Mouse (Mus musculus) liver, embryonic 15.5 days (tissue): ENCODE data around the gene Zbed4. TPM values are rescaled to one million over a fixed set of nuclear protein-coding genes. Genes with fewer than 3 reads are reported as not detected.
"Not testable (repeated sequence)": the region's sequence is repeated elsewhere in the genome, so short reads cannot be mapped to it uniquely, and the experiment has no call there.

ENCODE experiments used
- ATAC-seq: fragments of 200-750 bp; cut with Nextera tagmentation; 2 replicates; pipeline ENCODE4 v1.8.0; 2017; ENCODE audit warnings: moderate number of reproducible peaks, mild to moderate bottlenecking, moderate library complexity; ENCODE audit not compliant: insufficient read depth
- H3K27ac ChIP-seq: fragments of 300-500 bp; sonication (generic); replicated peaks from 2 replicates; pipeline ENCODE4 v1.5.1; 2015; ENCODE audit warnings: mild to moderate bottlenecking, inconsistent platforms
- H3K27me3 ChIP-seq: fragments of 300-500 bp; sonication (generic); 2 replicates; pipeline ENCODE4 v1.6.1; 2015; ENCODE audit warnings: mild to moderate bottlenecking, inconsistent platforms
- H3K36me3 ChIP-seq: fragments of 300-500 bp; sonication (generic); replicated peaks from 2 replicates; pipeline ENCODE4 v1.6.1; 2015; ENCODE audit warnings: moderate library complexity, mild to moderate bottlenecking, inconsistent platforms
- H3K4me1 ChIP-seq: fragments of 300-500 bp; sonication (generic); replicated peaks from 2 replicates; pipeline ENCODE4 v1.6.1; 2015; ENCODE audit warnings: inconsistent platforms
- H3K4me2 ChIP-seq: fragments of 300-500 bp; sonication (generic); 2 replicates; pipeline ENCODE4 v1.6.1; 2015; ENCODE audit warnings: moderate library complexity, mild to moderate bottlenecking, inconsistent platforms
- H3K4me3 ChIP-seq: fragments of 300-500 bp; sonication (generic); replicated peaks from 2 replicates; pipeline ENCODE4 v1.5.1; 2015; ENCODE audit warnings: mild to moderate bottlenecking, inconsistent platforms
- H3K9ac ChIP-seq: fragments of 300-500 bp; sonication (generic); 2 replicates; pipeline ENCODE4 v1.6.1; 2015; ENCODE audit warnings: moderate library complexity, mild to moderate bottlenecking, inconsistent platforms
- H3K9me3 ChIP-seq: fragments of 300-500 bp; sonication (generic); replicated peaks from 2 replicates; pipeline ENCODE4 v1.6.1; 2016; ENCODE audit warnings: inconsistent platforms
- WGBS: fragments of 180-500 bp; shearing (Covaris S2); methylation state at CpG from one replicate; pipeline ENCODE4 v1.1.7; 2015; ENCODE audit warnings: mixed read lengths; ENCODE audit not compliant: insufficient replicate concordance; 5-methylcytosine and 5-hydroxymethylcytosine counted together
- polyA plus RNA-seq: library from polyadenylated mRNA; unstranded; fragments of >200 nt; fragmentation: Nextera tagmentation; extraction: Ambion mirVana; gene quantifications from 2 replicates; pipeline ENCODE4 v1.2.1, GENCODE M21; 2015

Gene Zbed4
- polyA plus RNA-seq, 1 experiment from 2014 or later, result 10.6 TPM

DNA sequence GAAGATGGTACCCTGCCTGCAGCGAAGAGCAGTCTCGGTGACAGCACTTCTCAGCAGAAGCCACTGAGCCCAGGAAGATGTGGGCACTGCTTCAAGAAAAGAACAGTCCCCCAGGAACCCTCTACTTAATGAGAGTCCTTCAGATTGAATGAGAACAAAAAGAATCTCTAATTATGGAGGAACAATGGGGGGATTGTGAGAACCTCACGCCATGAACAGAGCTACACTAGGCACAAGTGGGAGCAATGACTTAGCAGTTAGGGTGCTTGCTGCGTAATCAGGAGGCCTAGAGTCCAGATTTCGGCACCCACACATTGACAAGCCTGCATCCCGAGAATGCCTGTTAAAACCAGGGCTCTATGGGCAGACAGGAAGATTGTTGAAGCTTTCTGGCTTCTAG is 10.1 kb upstream of the Zbed4 start:
- no peaks in the 10 kb centered on the region for H3K9me3 ChIP-seq
- H3K9ac ChIP-seq, result no peak overlapping the region
- no peak overlapping the region for H3K4me3 ChIP-seq
- H3K27ac ChIP-seq, result no peak overlapping the region
- H3K4me1 ChIP-seq, result peaks cover 8% of the 10 kb centered on the region
- ATAC-seq, result no peak
- H3K4me2 ChIP-seq, result no peak overlapping the region
- 68% methylated on average over 6 of the region's 6 CpGs for WGBS
- H3K27me3 ChIP-seq, result 0 out of 2 replicates have a peak, but pooled peaks cover 3% of the 10 kb centered on the region
- H3K36me3 ChIP-seq, result no peaks in the 10 kb centered on the region

DNA sequence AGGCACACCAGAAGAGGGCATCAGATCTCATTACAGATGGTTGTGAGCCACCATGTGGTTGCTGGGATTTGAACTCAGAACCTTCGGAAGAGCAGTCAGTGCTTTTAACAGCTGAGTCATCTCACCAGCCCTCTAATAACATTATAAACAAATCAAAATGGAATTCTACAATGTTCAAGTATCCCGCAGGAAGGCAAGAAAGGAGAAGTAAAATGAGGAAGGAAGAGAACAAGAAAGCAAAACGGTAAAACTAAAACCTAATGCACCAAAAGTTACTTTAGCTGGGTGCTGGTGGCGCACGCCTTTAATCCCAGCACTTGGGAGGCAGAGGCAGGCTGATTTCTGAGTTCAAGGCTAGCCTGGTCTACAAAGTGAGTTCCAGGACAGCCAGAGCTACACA is 8.1 kb upstream of the Zbed4 start:
- H3K27me3 ChIP-seq, H3K9me3 ChIP-seq, H3K4me2 ChIP-seq, H3K4me1 ChIP-seq, H3K9ac ChIP-seq, H3K4me3 ChIP-seq, H3K27ac ChIP-seq, H3K36me3 ChIP-seq, ATAC-seq: not testable (repeated sequence)
- WGBS, result 38% methylated on average over 5 of the region's 5 CpGs

- no peak overlapping the region for H3K4me2 ChIP-seq
- ATAC-seq, result no peak
- 53% methylated on average over 3 of the region's 3 CpGs for WGBS
- 0 out of 2 replicates have a peak, but pooled peaks cover 3% of the 10 kb centered on the region for H3K27me3 ChIP-seq
- H3K36me3 ChIP-seq, result no peaks in the 10 kb centered on the region
- H3K9ac ChIP-seq, result no peak overlapping the region
- H3K9me3 ChIP-seq, result no peaks in the 10 kb centered on the region
- no peak overlapping the region for H3K27ac ChIP-seq
- H3K4me3 ChIP-seq, result no peak overlapping the region
- H3K4me1 ChIP-seq, result peaks cover 15% of the 10 kb centered on the region
Observed at GRCm38 (mm10) chr15:88745347-88745746, 6.1 kb upstream of the Zbed4 start.

DNA sequence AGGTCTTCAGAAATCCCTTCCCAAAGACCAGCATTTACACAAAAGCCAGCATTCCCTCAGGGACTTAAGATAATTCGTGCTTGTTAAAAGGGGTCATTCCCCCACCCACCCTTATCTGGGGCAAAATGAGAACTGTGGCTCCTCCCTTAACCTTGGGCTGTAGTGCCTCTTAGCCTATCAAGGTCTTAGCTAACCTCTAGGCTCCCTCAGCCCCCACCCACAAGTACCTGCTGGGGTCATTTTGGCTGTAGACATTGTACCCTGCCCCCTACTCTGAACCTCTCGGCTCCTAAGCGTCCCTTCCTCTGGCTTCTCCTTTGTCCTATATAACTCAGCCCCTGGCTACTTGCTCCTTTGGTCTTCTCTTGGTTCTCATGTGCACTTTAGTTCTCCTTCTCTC is 5.5 kb upstream of the Zbed4 start:
- ATAC-seq, result no peak
- peaks cover 21% of the 10 kb centered on the region for H3K4me1 ChIP-seq
- H3K4me2 ChIP-seq, result no peak overlapping the region
- H3K27ac ChIP-seq, result no peak overlapping the region
- H3K27me3 ChIP-seq, result 0 out of 2 replicates have a peak, but pooled peaks cover 3% of the 10 kb centered on the region
- no peaks in the 10 kb centered on the region for H3K36me3 ChIP-seq
- no peak overlapping the region for H3K9ac ChIP-seq
- H3K9me3 ChIP-seq, result no peaks in the 10 kb centered on the region
- H3K4me3 ChIP-seq, result no peak overlapping the region
- WGBS, result 33% methylated on average over 3 of the region's 3 CpGs

GRCm38 (mm10) chr15:88749617-88750016 is 1.8 kb upstream of the Zbed4 start:
- not testable (repeated sequence) for H3K27ac ChIP-seq, H3K9me3 ChIP-seq, ATAC-seq, H3K4me3 ChIP-seq, H3K4me2 ChIP-seq, H3K36me3 ChIP-seq, H3K9ac ChIP-seq, H3K27me3 ChIP-seq
- 75% methylated on average over 8 of the region's 8 CpGs for WGBS
- peaks cover 39% of the 10 kb centered on the region for H3K4me1 ChIP-seq

DNA sequence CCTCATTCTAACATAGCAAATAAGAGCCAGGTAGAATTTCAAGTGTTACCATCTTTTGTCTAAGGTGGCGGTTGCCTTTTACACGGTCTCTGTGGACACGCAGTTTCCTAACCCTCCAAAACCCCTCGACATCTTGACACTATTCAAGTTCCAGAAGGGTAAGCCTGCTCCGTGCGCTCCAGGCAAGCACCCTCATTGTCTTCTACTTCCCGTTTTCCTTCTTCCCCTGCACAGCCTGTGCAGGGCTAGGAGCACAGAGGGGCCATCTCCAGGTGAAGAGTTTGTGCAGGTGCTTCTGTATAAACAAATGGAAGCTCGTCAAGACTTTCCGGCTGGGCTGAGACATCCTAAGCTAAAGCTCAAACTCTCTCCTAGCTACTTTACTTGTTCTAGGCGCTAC is 1.4 kb upstream of the Zbed4 start:
- Histone ChIP-seq H3K9ac (no peak overlapping the region), H3K27ac (no peak overlapping the region)

DNA sequence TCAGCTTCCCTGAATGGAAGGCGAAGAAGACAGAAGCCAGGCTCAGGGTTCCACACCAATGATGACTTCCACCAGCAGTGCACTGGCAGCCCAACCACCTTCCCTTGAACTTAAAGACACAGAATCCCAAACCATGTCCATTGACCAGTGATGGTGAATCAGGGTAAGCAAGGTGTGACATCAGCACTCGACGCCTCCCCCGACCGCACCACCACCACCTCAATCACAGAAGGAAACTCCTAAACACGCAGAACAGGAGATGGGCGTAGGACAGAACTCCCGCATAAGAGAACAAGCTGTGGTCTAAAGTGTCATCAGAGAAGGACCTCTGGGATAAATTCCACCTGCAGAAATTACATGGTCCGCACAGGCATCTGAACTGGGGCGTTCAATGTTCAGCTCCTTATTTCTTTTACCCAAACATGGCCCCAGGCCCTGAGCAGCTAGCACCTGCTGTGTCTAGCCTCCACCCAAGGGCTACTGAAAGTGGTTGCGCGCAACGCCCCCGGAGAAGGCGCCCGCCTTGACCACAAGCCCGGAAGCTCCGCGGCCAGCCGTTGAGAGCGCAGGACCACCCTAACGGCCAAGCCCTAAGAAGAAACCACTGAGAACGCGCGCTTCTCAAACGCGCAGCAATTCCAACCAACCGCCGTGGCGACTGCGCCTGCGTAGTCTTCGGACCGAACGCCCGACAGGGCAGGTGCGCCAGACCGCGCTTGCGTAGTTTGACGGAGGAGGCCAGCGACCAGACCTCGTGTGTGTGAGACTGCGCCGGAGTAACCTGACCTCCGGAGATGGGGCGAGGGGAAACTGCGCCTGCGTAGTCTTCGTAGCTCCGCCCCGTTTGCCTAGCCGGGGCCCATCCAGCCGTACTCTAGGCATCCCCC is 540 bp upstream of the Zbed4 start:
- Histone ChIP-seq H3K4me1 (peaks cover 37% of the 10 kb centered on the region), H3K27ac (peak overlapping the region; percentile 96), H3K27me3 (no peaks in the 10 kb centered on the region), H3K4me3 (peak overlapping the region; percentile 84), H3K4me2 (peak overlapping the region; percentile 93), H3K9me3 (no peaks in the 10 kb centered on the region), H3K9ac (peak overlapping the region; percentile 65), H3K36me3 (peaks cover 14% of the 10 kb centered on the region)
- WGBS, result 3% methylated on average over 54 of the region's 54 CpGs
- peak; percentile 95 for ATAC-seq

More for the DNA sequence above, 1.4 kb upstream of the Zbed4 start:
- Histone ChIP-seq H3K4me3 (peak overlapping the region; percentile 84; the same call in 1 of the 2 replicates), H3K9me3 (no peaks in the 10 kb centered on the region), H3K36me3 (peaks cover 6% of the 10 kb centered on the region), H3K4me1 (peaks cover 43% of the 10 kb centered on the region), H3K27me3 (no peaks in the 10 kb centered on the region), H3K4me2 (peak overlapping the region; percentile 93)
- WGBS, result 58% methylated on average over 10 of the region's 10 CpGs
- no peak for ATAC-seq

- Histone ChIP-seq H3K36me3 (peaks cover 27% of the 10 kb centered on the region), H3K9ac (peak overlapping the region; percentile 90), H3K4me3 (peak overlapping the region; percentile 84), H3K4me2 (peak overlapping the region; percentile 93), H3K9me3 (no peaks in the 10 kb centered on the region), H3K4me1 (peaks cover 41% of the 10 kb centered on the region), H3K27ac (peak overlapping the region; percentile 96), H3K27me3 (no peaks in the 10 kb centered on the region)
- ATAC-seq, result no peak
- 0% methylated on average over 8 of the region's 8 CpGs for WGBS
Observed at GRCm38 (mm10) chr15:88752403-88752733, 908 bp downstream of the Zbed4 start.

- Histone ChIP-seq H3K4me3 (no peak overlapping the region), H3K9me3 (no peaks in the 10 kb centered on the region), H3K9ac (no peak overlapping the region), H3K27me3 (no peaks in the 10 kb centered on the region), H3K27ac (no peak overlapping the region), H3K4me2 (no peak overlapping the region), H3K4me1 (peaks cover 56% of the 10 kb centered on the region), H3K36me3 (peaks cover 50% of the 10 kb centered on the region)
- no peak for ATAC-seq
- WGBS, result 80% methylated on average over 2 of the region's 2 CpGs
Observed at GRCm38 (mm10) chr15:88754896-88755295, 3.4 kb downstream of the Zbed4 start.

DNA sequence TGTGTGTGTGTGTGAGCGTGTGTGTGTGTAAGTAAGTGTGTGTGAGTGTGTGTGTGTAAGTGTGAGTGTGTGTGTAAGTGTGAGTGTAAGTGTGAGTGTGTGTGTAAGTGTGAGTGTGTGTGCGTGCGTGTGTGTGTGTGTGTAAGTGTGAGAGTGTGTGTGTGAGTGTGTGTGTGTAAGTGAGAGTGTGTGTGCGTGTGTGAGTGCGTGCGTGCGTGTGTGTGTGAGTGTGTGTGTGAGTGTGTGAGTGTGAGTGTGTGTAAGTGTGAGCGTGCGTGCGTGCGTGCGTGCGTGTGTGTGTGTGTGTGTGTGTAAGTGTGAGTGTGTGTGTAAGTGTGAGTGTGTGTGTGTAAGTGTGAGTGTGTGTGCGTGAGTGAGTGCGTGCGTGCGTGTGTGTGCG is 4.3 kb downstream of the Zbed4 start:
- Histone ChIP-seq H3K9ac (no peak overlapping the region), H3K4me1 (peaks cover 54% of the 10 kb centered on the region), H3K36me3 (peaks cover 57% of the 10 kb centered on the region)

DNA sequence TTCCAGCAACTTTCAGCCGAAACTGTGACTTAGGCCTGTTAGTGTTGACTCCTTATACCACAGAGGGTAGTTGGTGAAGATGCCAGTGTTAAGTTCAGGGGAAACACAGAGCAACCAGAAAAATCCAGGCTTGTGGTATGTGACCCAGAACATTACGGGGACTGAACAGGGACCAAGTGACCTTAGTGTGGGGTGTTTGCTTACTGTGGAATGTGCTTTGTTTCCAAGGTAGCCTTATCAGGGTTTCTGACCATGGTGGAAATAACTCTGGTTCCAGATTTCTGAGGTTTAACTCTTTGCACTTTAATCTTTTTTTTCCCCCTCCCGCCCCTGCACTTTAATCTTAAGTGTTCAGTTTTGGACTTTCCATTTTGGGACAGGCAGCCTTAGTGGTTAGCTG is 6.6 kb downstream of the Zbed4 start:
- no peak overlapping the region for H3K9ac ChIP-seq
- H3K27me3 ChIP-seq, result no peaks in the 10 kb centered on the region
- peak overlapping the region; percentile 31 for H3K27ac ChIP-seq
- ATAC-seq, result no peak
- 59% methylated on average over 3 of the region's 3 CpGs for WGBS
- no peaks in the 10 kb centered on the region for H3K9me3 ChIP-seq
- peaks cover 74% of the 10 kb centered on the region for H3K36me3 ChIP-seq
- no peak overlapping the region for H3K4me3 ChIP-seq
- no peak overlapping the region for H3K4me2 ChIP-seq
- H3K4me1 ChIP-seq, result peaks cover 66% of the 10 kb centered on the region

More for the DNA sequence above, 4.3 kb downstream of the Zbed4 start:
- H3K27ac ChIP-seq, result no peak overlapping the region
- no peaks in the 10 kb centered on the region for H3K27me3 ChIP-seq
- H3K9me3 ChIP-seq, result no peaks in the 10 kb centered on the region
- 96% methylated on average over 18 of the region's 18 CpGs for WGBS
- no peak for ATAC-seq
- no peak overlapping the region for H3K4me3 ChIP-seq
- no peak overlapping the region for H3K4me2 ChIP-seq
